Mouse (Mus musculus): ENCODE measurements around the gene Gpr142. TPM values are rescaled to one million over a fixed set of nuclear protein-coding genes. Genes with fewer than 3 reads are reported as not detected.

Gpr142 gene
- not detected for polyA plus RNA-seq (2014; fragmentation: Illumina TruSeq; extraction: RNeasy Lipid Tissue Mini Kit (QIAGEN cat#74804); ENCODE audit: low read depth, low replicate concordance)

GRCm38 (mm10) chr11:114798624-114799023 is at the start of gene Gpr142:
TSS of gene Gpr142 (plus strand) at chr11:114798924.

GRCm38 (mm10) chr11:114764820-114765818 is 33.6 kb upstream of the Gpr142 start, which contains the start of gene Kif19a:
TSS of gene Kif19a (plus strand) at chr11:114765388.

GRCm38 (mm10) chr11:114795848-114796322 is 2.8 kb upstream of the Gpr142 start, which contains the start of gene Btbd17:
TSS of gene Btbd17 (minus strand) at chr11:114795945.

GRCm38 (mm10) chr11:114850452-114851268 is 51.9 kb downstream of the Gpr142 start, which contains the start of gene Gprc5c:
TSS of gene Gprc5c (plus strand) at chr11:114851152.

Other genes starting within 250 kb of the Gpr142 start
- gene Rpl38, start 130.4 kb upstream of the Gpr142 start, polyA plus RNA-seq (2014; fragmentation: Illumina TruSeq; extraction: RNeasy Lipid Tissue Mini Kit (QIAGEN cat#74804); ENCODE audit: low read depth, low replicate concordance): 835 TPM
- 2.3 TPM for gene Ttyh2, start 123.5 kb upstream of the Gpr142 start, polyA plus RNA-seq (2014; fragmentation: Illumina TruSeq; extraction: RNeasy Lipid Tissue Mini Kit (QIAGEN cat#74804); ENCODE audit: low read depth, low replicate concordance)
- gene Dnaic2, start 71.5 kb upstream of the Gpr142 start, polyA plus RNA-seq (2014; fragmentation: Illumina TruSeq; extraction: RNeasy Lipid Tissue Mini Kit (QIAGEN cat#74804); ENCODE audit: low read depth, low replicate concordance): 0.31 TPM
- gene Kif19a, start 33.5 kb upstream of the Gpr142 start, polyA plus RNA-seq (2014; fragmentation: Illumina TruSeq; extraction: RNeasy Lipid Tissue Mini Kit (QIAGEN cat#74804); ENCODE audit: low read depth, low replicate concordance): 0.55 TPM
- not detected for gene Btbd17, start 3.0 kb upstream of the Gpr142 start, polyA plus RNA-seq (2014; fragmentation: Illumina TruSeq; extraction: RNeasy Lipid Tissue Mini Kit (QIAGEN cat#74804); ENCODE audit: low read depth, low replicate concordance)
- 5.5 TPM for gene Gprc5c, start 52.2 kb downstream of the Gpr142 start, polyA plus RNA-seq (2014; fragmentation: Illumina TruSeq; extraction: RNeasy Lipid Tissue Mini Kit (QIAGEN cat#74804); ENCODE audit: low read depth, low replicate concordance)
- 1.3 TPM for gene Cd300a, start 91.1 kb downstream of the Gpr142 start, polyA plus RNA-seq (2014; fragmentation: Illumina TruSeq; extraction: RNeasy Lipid Tissue Mini Kit (QIAGEN cat#74804); ENCODE audit: low read depth, low replicate concordance)
- 0.50 TPM for gene Cd300lb, start 135.5 kb downstream of the Gpr142 start, polyA plus RNA-seq (2014; fragmentation: Illumina TruSeq; extraction: RNeasy Lipid Tissue Mini Kit (QIAGEN cat#74804); ENCODE audit: low read depth, low replicate concordance)
- gene Cd300c, start 170.2 kb downstream of the Gpr142 start, polyA plus RNA-seq (2014; fragmentation: Illumina TruSeq; extraction: RNeasy Lipid Tissue Mini Kit (QIAGEN cat#74804); ENCODE audit: low read depth, low replicate concordance): not detected
- 4.0 TPM for gene Cd300ld, start 191.0 kb downstream of the Gpr142 start, polyA plus RNA-seq (2014; fragmentation: Illumina TruSeq; extraction: RNeasy Lipid Tissue Mini Kit (QIAGEN cat#74804); ENCODE audit: low read depth, low replicate concordance)
- 2.8 TPM for gene Cd300c2, start 203.0 kb downstream of the Gpr142 start, polyA plus RNA-seq (2014; fragmentation: Illumina TruSeq; extraction: RNeasy Lipid Tissue Mini Kit (QIAGEN cat#74804); ENCODE audit: low read depth, low replicate concordance)
- not detected for gene Cd300ld2, start 217.3 kb downstream of the Gpr142 start, polyA plus RNA-seq (2014; fragmentation: Illumina TruSeq; extraction: RNeasy Lipid Tissue Mini Kit (QIAGEN cat#74804); ENCODE audit: low read depth, low replicate concordance)
- 1.5 TPM for gene Cd300ld4, start 228.1 kb downstream of the Gpr142 start, polyA plus RNA-seq (2014; fragmentation: Illumina TruSeq; extraction: RNeasy Lipid Tissue Mini Kit (QIAGEN cat#74804); ENCODE audit: low read depth, low replicate concordance)
- gene Cd300ld5, start 238.8 kb downstream of the Gpr142 start, polyA plus RNA-seq (2014; fragmentation: Illumina TruSeq; extraction: RNeasy Lipid Tissue Mini Kit (QIAGEN cat#74804); ENCODE audit: low read depth, low replicate concordance): not detected
- 9.4 TPM for gene Cd300ld3, start 249.5 kb downstream of the Gpr142 start, polyA plus RNA-seq (2014; fragmentation: Illumina TruSeq; extraction: RNeasy Lipid Tissue Mini Kit (QIAGEN cat#74804); ENCODE audit: low read depth, low replicate concordance)

Data from heart, adult 10 weeks (tissue).